Comparison of ENCODE assay signal across 19 mouse cellular contexts in the genomic region with DNA sequence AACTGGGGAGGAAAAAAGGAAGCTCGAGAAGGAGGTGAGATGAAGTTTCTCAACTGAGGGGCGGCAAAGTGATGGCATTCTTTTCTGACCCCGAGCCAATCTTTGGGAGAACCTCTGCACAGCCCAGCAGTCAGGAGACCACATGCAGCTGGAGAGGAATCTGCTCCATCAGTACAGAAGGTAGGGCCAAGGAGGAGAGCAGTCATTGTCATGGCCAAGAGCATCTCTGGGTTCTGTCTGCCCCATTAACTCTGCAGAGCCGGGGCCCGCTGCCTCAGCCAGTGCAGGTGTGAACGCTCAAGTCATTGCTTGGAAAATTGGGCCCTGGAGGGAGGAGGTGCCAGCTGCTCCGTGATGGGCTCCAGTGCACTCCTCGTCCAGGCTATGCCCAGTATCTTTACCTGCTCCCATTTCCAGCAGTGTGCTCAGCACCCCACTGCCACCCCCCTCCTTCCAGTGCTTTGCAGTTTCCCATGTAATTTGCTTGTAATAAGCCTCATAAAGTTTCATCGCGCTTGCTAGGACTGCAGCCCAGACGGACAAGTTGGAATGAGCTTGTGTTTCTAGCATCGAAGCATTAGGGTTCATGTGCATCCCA.
DNase-seq lines count a peak whose midpoint lies in the region; ATAC-seq lines count a peak whose summit lies in the region.
"Had no signal": no experiment of that assay in that cellular context is flagged by ENCODE, and none has a peak within 500 bp of the region (broad histone marks: within the 10 kb centered on the region; RNA-seq: fewer than 3 reads in every experiment).

No protein-coding gene starts in this region.

- no peaks in the 10 kb centered on the region for H3K9me3 ChIP-seq in hindbrain, embryonic 16.5 days (ENCODE audit: control insufficient read depth, low read length)
- H3K9me3 ChIP-seq in hindbrain, embryonic 12.5 days (replicated peaks) = no peaks in the 10 kb centered on the region
- no peaks in the 10 kb centered on the region for H3K9me3 ChIP-seq in limb, embryonic 13.5 days
- no peaks in the 10 kb centered on the region for H3K9me3 ChIP-seq in neural tube, embryonic 15.5 days (replicated peaks)
- H3K9me3 ChIP-seq: embryonic facial prominence, embryonic 12.5 days; heart, embryonic 15.5 days had no signal

- no peak overlapping the region for H3K9ac ChIP-seq in hindbrain, embryonic 16.5 days (ENCODE audit: low read depth, low read length)
- H3K9ac ChIP-seq in hindbrain, embryonic 12.5 days = no peak overlapping the region
- no peak overlapping the region for H3K9ac ChIP-seq in limb, embryonic 13.5 days
- H3K9ac ChIP-seq in neural tube, embryonic 15.5 days (replicated peaks) = no peak overlapping the region
- H3K9ac ChIP-seq: embryonic facial prominence, embryonic 12.5 days; forebrain, postnatal 0 days; heart, embryonic 15.5 days had no signal

- no peaks in the 10 kb centered on the region for H3K36me3 ChIP-seq in hindbrain, embryonic 16.5 days (ENCODE audit: control insufficient read depth, insufficient read depth, low read length)
- no peaks in the 10 kb centered on the region for H3K36me3 ChIP-seq in hindbrain, embryonic 12.5 days
- H3K36me3 ChIP-seq in limb, embryonic 13.5 days = no peaks in the 10 kb centered on the region
- H3K36me3 ChIP-seq in neural tube, embryonic 15.5 days = no peaks in the 10 kb centered on the region
- H3K36me3 ChIP-seq: embryonic facial prominence, embryonic 12.5 days; heart, embryonic 15.5 days had no signal

- intact Hi-C loops in left cerebral cortex, postnatal 4 days (cut with DNase I) = no loop called here
- intact Hi-C loops in left cerebral cortex, postnatal 36 days (cut with DNase I) = no loop called here

- H3K27me3 ChIP-seq in hindbrain, embryonic 16.5 days (replicated peaks; ENCODE audit: control insufficient read depth, insufficient read depth, low read length) = no peaks in the 10 kb centered on the region
- no peaks in the 10 kb centered on the region for H3K27me3 ChIP-seq in hindbrain, embryonic 12.5 days
- H3K27me3 ChIP-seq in limb, embryonic 13.5 days = 0 out of 2 replicates have a peak, but pooled peaks cover 3% of the 10 kb centered on the region
- no peaks in the 10 kb centered on the region for H3K27me3 ChIP-seq in neural tube, embryonic 15.5 days (replicated peaks)
- H3K27me3 ChIP-seq: embryonic facial prominence, embryonic 12.5 days; heart, embryonic 15.5 days had no signal

- DNase-seq in left cerebral cortex, postnatal 4 days = peak; percentile 24
- no peak for DNase-seq in left cerebral cortex, postnatal 36 days (ENCODE audit: low spot score in 2 of 2)
- no peak for DNase-seq in B cell, adult 2 months
- DNase-seq: adrenal gland, adult 8-10 months; cerebellum, adult 11-12 months; forebrain, postnatal 0 days; heart, postnatal 4 days; kidney, postnatal 14 days; layer of hippocampus, postnatal 36 days; lung, postnatal 4 days; right cerebral cortex, postnatal 25 days; spleen, adult 18-20 months had no signal

- 68% methylated on average over 12 of the region's 12 CpGs for WGBS in hindbrain, embryonic 16.5 days
- 81% methylated on average over 12 of the region's 12 CpGs for WGBS in hindbrain, embryonic 12.5 days
- 45% methylated on average over 12 of the region's 12 CpGs for WGBS in limb, embryonic 13.5 days
- whole genome bisulfite sequencing in neural tube, embryonic 15.5 days = 55% methylated on average over 12 of the region's 12 CpGs

- peak; percentile 74 for ATAC-seq in hindbrain, embryonic 16.5 days
- ATAC-seq in hindbrain, embryonic 12.5 days (ENCODE audit: low FRiP score) = no peak
- peak; percentile 78 for ATAC-seq in limb, embryonic 13.5 days (ENCODE audit: low FRiP score, low read depth)
- peak; percentile 38; the same call in 1 of the 2 replicates for ATAC-seq in neural tube, embryonic 15.5 days (ENCODE audit: low FRiP score)
- ATAC-seq: activated CD4-positive, CD25-positive, alpha-beta regulatory T cell, adult 4 months; forebrain, postnatal 0 days had no signal

- no peak overlapping the region for H3K4me2 ChIP-seq in hindbrain, embryonic 16.5 days (ENCODE audit: low read length)
- H3K4me2 ChIP-seq in hindbrain, embryonic 12.5 days (replicated peaks) = no peak overlapping the region
- no peak overlapping the region for H3K4me2 ChIP-seq in limb, embryonic 13.5 days (replicated peaks)
- H3K4me2 ChIP-seq in neural tube, embryonic 15.5 days = no peak overlapping the region
- H3K4me2 ChIP-seq: embryonic facial prominence, embryonic 12.5 days; heart, embryonic 15.5 days had no signal

- H3K27ac ChIP-seq in hindbrain, embryonic 16.5 days (ENCODE audit: low read depth, low read length) = no peak overlapping the region
- no peak overlapping the region for H3K27ac ChIP-seq in hindbrain, embryonic 12.5 days
- H3K27ac ChIP-seq in limb, embryonic 13.5 days = no peak overlapping the region
- no peak overlapping the region for H3K27ac ChIP-seq in neural tube, embryonic 15.5 days (replicated peaks)
- H3K27ac ChIP-seq: heart, embryonic 15.5 days had no signal

- H3K4me3 ChIP-seq in hindbrain, embryonic 16.5 days (ENCODE audit: low read length) = no peak overlapping the region
- no peak overlapping the region for H3K4me3 ChIP-seq in hindbrain, embryonic 12.5 days
- H3K4me3 ChIP-seq in limb, embryonic 13.5 days = no peak overlapping the region
- no peak overlapping the region for H3K4me3 ChIP-seq in neural tube, embryonic 15.5 days (replicated peaks)
- H3K4me3 ChIP-seq: embryonic facial prominence, embryonic 12.5 days; heart, embryonic 15.5 days had no signal

- no peaks in the 10 kb centered on the region; the same call in 1 of the 2 replicates for H3K4me1 ChIP-seq in hindbrain, embryonic 16.5 days (ENCODE audit: control insufficient read depth, insufficient read depth, low read depth, low read length)
- H3K4me1 ChIP-seq in hindbrain, embryonic 12.5 days = peaks cover 6% of the 10 kb centered on the region
- H3K4me1 ChIP-seq in limb, embryonic 13.5 days = peaks cover 19% of the 10 kb centered on the region
- H3K4me1 ChIP-seq in neural tube, embryonic 15.5 days = peaks cover 15% of the 10 kb centered on the region
- H3K4me1 ChIP-seq: heart, embryonic 15.5 days had no signal
